Mouse (Mus musculus): ENCODE results near the gene Magi1. TPM values are rescaled to one million over a fixed set of nuclear protein-coding genes. Genes with fewer than 3 reads are reported as not detected.
A peak's percentile ranks its signal among the peaks of the same experiment; 100 is the strongest.

Gene Magi1
- polyA plus RNA-seq, 1 experiment from 2014 or later = 12.0 TPM

GRCm38 (mm10) chr6:94026361-94026760 is 257.4 kb downstream of the Magi1 start:
- Histone ChIP-seq H3K27me3 (ENCODE audit: control insufficient read depth, insufficient read depth, low read length) (no peaks in the 10 kb centered on the region), H3K4me1 (ENCODE audit: control insufficient read depth, insufficient read depth, low read length) (no peaks in the 10 kb centered on the region), H3K9me3 (replicated peaks; ENCODE audit: control insufficient read depth, low read length) (no peaks in the 10 kb centered on the region), H3K4me3 (ENCODE audit: low read depth, low read length) (no peak overlapping the region), H3K9ac (replicated peaks; ENCODE audit: low read length) (no peak overlapping the region), H3K36me3 (replicated peaks; ENCODE audit: control insufficient read depth, insufficient read depth, low read depth, low read length) (no peaks in the 10 kb centered on the region), H3K4me2 (ENCODE audit: low read depth, low read length) (no peak overlapping the region), H3K27ac (replicated peaks; ENCODE audit: low read depth, low read length) (no peak overlapping the region)
- WGBS = 90% methylated on average over 9 of the region's 9 CpGs
- DNase-seq (ENCODE audit: low spot score) (no peak), ATAC-seq (replicated peaks; ENCODE audit: insufficient number of reproducible peaks, low FRiP score, low TSS enrichment, low read depth) (no peak)

GRCm38 (mm10) chr6:94022437-94022836 is 261.3 kb downstream of the Magi1 start:
- ATAC-seq (replicated peaks; ENCODE audit: insufficient number of reproducible peaks, low FRiP score, low TSS enrichment, low read depth) (no peak), DNase-seq (ENCODE audit: low spot score) (no peak)
- H3K4me3 ChIP-seq (ENCODE audit: low read depth, low read length) = no peak overlapping the region
- no peaks in the 10 kb centered on the region for H3K36me3 ChIP-seq (replicated peaks; ENCODE audit: control insufficient read depth, insufficient read depth, low read depth, low read length)
- 87% methylated on average over 5 of the region's 5 CpGs for WGBS
- no peaks in the 10 kb centered on the region for H3K4me1 ChIP-seq (ENCODE audit: control insufficient read depth, insufficient read depth, low read length)
- H3K9me3 ChIP-seq (replicated peaks; ENCODE audit: control insufficient read depth, low read length) = no peaks in the 10 kb centered on the region
- no peaks in the 10 kb centered on the region for H3K27me3 ChIP-seq (ENCODE audit: control insufficient read depth, insufficient read depth, low read length)
- H3K27ac ChIP-seq (replicated peaks; ENCODE audit: low read depth, low read length) = no peak overlapping the region
- no peak overlapping the region for H3K4me2 ChIP-seq (ENCODE audit: low read depth, low read length)
- H3K9ac ChIP-seq (replicated peaks; ENCODE audit: low read length) = no peak overlapping the region

GRCm38 (mm10) chr6:94021239-94021962 is 262.3 kb downstream of the Magi1 start:
- Histone ChIP-seq H3K36me3 (replicated peaks; ENCODE audit: control insufficient read depth, insufficient read depth, low read depth, low read length) (no peaks in the 10 kb centered on the region), H3K4me1 (ENCODE audit: control insufficient read depth, insufficient read depth, low read length) (no peaks in the 10 kb centered on the region), H3K27ac (replicated peaks; ENCODE audit: low read depth, low read length) (no peak overlapping the region), H3K4me2 (ENCODE audit: low read depth, low read length) (no peak overlapping the region), H3K4me3 (ENCODE audit: low read depth, low read length) (no peak overlapping the region), H3K9me3 (replicated peaks; ENCODE audit: control insufficient read depth, low read length) (no peaks in the 10 kb centered on the region), H3K9ac (replicated peaks; ENCODE audit: low read length) (no peak overlapping the region), H3K27me3 (ENCODE audit: control insufficient read depth, insufficient read depth, low read length) (no peaks in the 10 kb centered on the region)
- no peak for DNase-seq (ENCODE audit: low spot score)
- WGBS = 83% methylated on average over 8 of the region's 8 CpGs
- ATAC-seq (replicated peaks; ENCODE audit: insufficient number of reproducible peaks, low FRiP score, low TSS enrichment, low read depth) = no peak

- Histone ChIP-seq H3K4me3 (ENCODE audit: low read depth, low read length) (no peak overlapping the region), H3K36me3 (replicated peaks; ENCODE audit: control insufficient read depth, insufficient read depth, low read depth, low read length) (no peaks in the 10 kb centered on the region), H3K4me2 (ENCODE audit: low read depth, low read length) (no peak overlapping the region), H3K27ac (replicated peaks; ENCODE audit: low read depth, low read length) (no peak overlapping the region), H3K9me3 (replicated peaks; ENCODE audit: control insufficient read depth, low read length) (no peaks in the 10 kb centered on the region), H3K4me1 (ENCODE audit: control insufficient read depth, insufficient read depth, low read length) (no peaks in the 10 kb centered on the region), H3K9ac (replicated peaks; ENCODE audit: low read length) (no peak overlapping the region), H3K27me3 (ENCODE audit: control insufficient read depth, insufficient read depth, low read length) (no peaks in the 10 kb centered on the region)
- DNase-seq (ENCODE audit: low spot score) (no peak), ATAC-seq (replicated peaks; ENCODE audit: insufficient number of reproducible peaks, low FRiP score, low TSS enrichment, low read depth) (no peak)
- 75% methylated on average over 4 of the region's 4 CpGs for WGBS
These were observed 263.2 kb downstream of the Magi1 start for GRCm38 (mm10) chr6:94020566-94020965.

GRCm38 (mm10) chr6:94019935-94020334 is 263.8 kb downstream of the Magi1 start:
- no peak overlapping the region for H3K4me3 ChIP-seq (ENCODE audit: low read depth, low read length)
- no peak for DNase-seq (ENCODE audit: low spot score)
- no peak overlapping the region for H3K4me2 ChIP-seq (ENCODE audit: low read depth, low read length)
- ATAC-seq (replicated peaks; ENCODE audit: insufficient number of reproducible peaks, low FRiP score, low TSS enrichment, low read depth) = no peak
- H3K36me3 ChIP-seq (replicated peaks; ENCODE audit: control insufficient read depth, insufficient read depth, low read depth, low read length) = no peaks in the 10 kb centered on the region
- H3K9me3 ChIP-seq (replicated peaks; ENCODE audit: control insufficient read depth, low read length) = no peaks in the 10 kb centered on the region
- 88% methylated on average over 4 of the region's 4 CpGs for whole genome bisulfite sequencing
- no peak overlapping the region for H3K27ac ChIP-seq (replicated peaks; ENCODE audit: low read depth, low read length)
- H3K9ac ChIP-seq (replicated peaks; ENCODE audit: low read length) = no peak overlapping the region
- H3K4me1 ChIP-seq (ENCODE audit: control insufficient read depth, insufficient read depth, low read length) = no peaks in the 10 kb centered on the region
- no peaks in the 10 kb centered on the region for H3K27me3 ChIP-seq (ENCODE audit: control insufficient read depth, insufficient read depth, low read length)

- Histone ChIP-seq H3K4me3 (ENCODE audit: low read depth, low read length) (no peak overlapping the region), H3K9me3 (replicated peaks; ENCODE audit: control insufficient read depth, low read length) (no peaks in the 10 kb centered on the region), H3K27ac (replicated peaks; ENCODE audit: low read depth, low read length) (no peak overlapping the region), H3K36me3 (replicated peaks; ENCODE audit: control insufficient read depth, insufficient read depth, low read depth, low read length) (no peaks in the 10 kb centered on the region), H3K27me3 (ENCODE audit: control insufficient read depth, insufficient read depth, low read length) (no peaks in the 10 kb centered on the region), H3K4me2 (ENCODE audit: low read depth, low read length) (no peak overlapping the region), H3K9ac (replicated peaks; ENCODE audit: low read length) (no peak overlapping the region), H3K4me1 (ENCODE audit: control insufficient read depth, insufficient read depth, low read length) (no peaks in the 10 kb centered on the region)
- DNase-seq (ENCODE audit: low spot score) = no peak
- ATAC-seq (replicated peaks; ENCODE audit: insufficient number of reproducible peaks, low FRiP score, low TSS enrichment, low read depth) = no peak
- WGBS = 91% methylated on average over 2 of the region's 2 CpGs
These were observed 270.0 kb downstream of the Magi1 start for GRCm38 (mm10) chr6:94013761-94014160.

- no peaks in the 10 kb centered on the region for H3K27me3 ChIP-seq (ENCODE audit: control insufficient read depth, insufficient read depth, low read length)
- H3K4me1 ChIP-seq (ENCODE audit: control insufficient read depth, insufficient read depth, low read length) = no peaks in the 10 kb centered on the region
- no peak overlapping the region for H3K4me2 ChIP-seq (ENCODE audit: low read depth, low read length)
- no peak overlapping the region for H3K27ac ChIP-seq (replicated peaks; ENCODE audit: low read depth, low read length)
- DNase-seq (ENCODE audit: low spot score) (peak; percentile 67), ATAC-seq (replicated peaks; ENCODE audit: insufficient number of reproducible peaks, low FRiP score, low TSS enrichment, low read depth) (peak; percentile 70)
- no peaks in the 10 kb centered on the region for H3K36me3 ChIP-seq (replicated peaks; ENCODE audit: control insufficient read depth, insufficient read depth, low read depth, low read length)
- H3K9ac ChIP-seq (replicated peaks; ENCODE audit: low read length) = no peak overlapping the region
- no peaks in the 10 kb centered on the region for H3K9me3 ChIP-seq (replicated peaks; ENCODE audit: control insufficient read depth, low read length)
- 26% methylated on average over 5 of the region's 5 CpGs for WGBS
- H3K4me3 ChIP-seq (ENCODE audit: low read depth, low read length) = no peak overlapping the region
These were observed 271.8 kb downstream of the Magi1 start for GRCm38 (mm10) chr6:94011947-94012346.

- DNase-seq (ENCODE audit: low spot score) (no peak), ATAC-seq (replicated peaks; ENCODE audit: insufficient number of reproducible peaks, low FRiP score, low TSS enrichment, low read depth) (no peak)
- no peak overlapping the region for H3K4me2 ChIP-seq (ENCODE audit: low read depth, low read length)
- no peaks in the 10 kb centered on the region for H3K36me3 ChIP-seq (replicated peaks; ENCODE audit: control insufficient read depth, insufficient read depth, low read depth, low read length)
- no peaks in the 10 kb centered on the region for H3K9me3 ChIP-seq (replicated peaks; ENCODE audit: control insufficient read depth, low read length)
- H3K9ac ChIP-seq (replicated peaks; ENCODE audit: low read length) = no peak overlapping the region
- H3K27ac ChIP-seq (replicated peaks; ENCODE audit: low read depth, low read length) = no peak overlapping the region
- H3K4me3 ChIP-seq (ENCODE audit: low read depth, low read length) = no peak overlapping the region
- WGBS = 53% methylated on average over 6 of the region's 6 CpGs
- H3K4me1 ChIP-seq (ENCODE audit: control insufficient read depth, insufficient read depth, low read length) = no peaks in the 10 kb centered on the region
- no peaks in the 10 kb centered on the region for H3K27me3 ChIP-seq (ENCODE audit: control insufficient read depth, insufficient read depth, low read length)
These were observed 272.2 kb downstream of the Magi1 start for GRCm38 (mm10) chr6:94011521-94011920.
